Mouse (Mus musculus) thymus, postnatal 10 days (tissue): ENCODE measurements around the gene Gm21083.
"Not testable (repeated sequence)": the region's sequence is repeated elsewhere in the genome, so short reads cannot be mapped to it uniquely, and the experiment has no call there.

ENCODE experiments used
- DNase-seq, 2 experiments: peaks; one replicate each; pipeline ENCODE4 v3.0.0; 2021; ENCODE audit warnings: low spot score in 2 of 2

The Gm21083 gene

DNA sequence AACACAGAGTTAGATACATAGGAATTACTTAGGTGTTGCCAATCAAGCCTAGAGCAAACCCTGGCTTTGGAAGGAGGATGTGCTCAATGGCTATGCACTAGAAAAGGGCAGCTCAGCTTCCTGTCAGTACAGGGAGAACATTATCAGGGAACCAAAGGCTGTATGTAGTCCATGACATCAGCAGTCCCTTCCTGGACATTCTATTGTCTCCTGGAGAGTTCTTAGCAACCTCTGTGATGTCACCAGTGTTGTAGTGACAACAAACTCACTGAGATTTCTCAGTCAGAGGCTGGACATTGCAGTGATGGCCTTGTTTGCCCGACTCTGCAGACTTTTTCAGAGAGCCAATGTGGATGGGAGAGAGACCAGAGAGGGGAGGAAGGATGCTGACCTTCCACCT, at the start of gene Gm21083:
TSS of gene Gm21083 (plus strand) at position 301 of the 400 bp plus-strand sequence.
- not testable (repeated sequence) for DNase-seq

DNA sequence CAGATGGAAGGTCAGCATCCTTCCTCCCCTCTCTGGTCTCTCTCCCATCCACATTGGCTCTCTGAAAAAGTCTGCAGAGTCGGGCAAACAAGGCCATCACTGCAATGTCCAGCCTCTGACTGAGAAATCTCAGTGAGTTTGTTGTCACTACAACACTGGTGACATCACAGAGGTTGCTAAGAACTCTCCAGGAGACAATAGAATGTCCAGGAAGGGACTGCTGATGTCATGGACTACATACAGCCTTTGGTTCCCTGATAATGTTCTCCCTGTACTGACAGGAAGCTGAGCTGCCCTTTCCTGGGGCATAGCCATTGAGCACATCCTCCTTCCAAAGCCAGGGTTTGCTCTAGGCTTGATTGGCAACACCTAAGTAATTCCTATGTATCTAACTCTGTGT, 48.0 kb upstream of the Gm21083 start, which contains the start of gene Gm21190:
TSS of gene Gm21190 (minus strand) at position 101 of the 400 bp plus-strand sequence.
- not testable (repeated sequence) for DNase-seq

DNA sequence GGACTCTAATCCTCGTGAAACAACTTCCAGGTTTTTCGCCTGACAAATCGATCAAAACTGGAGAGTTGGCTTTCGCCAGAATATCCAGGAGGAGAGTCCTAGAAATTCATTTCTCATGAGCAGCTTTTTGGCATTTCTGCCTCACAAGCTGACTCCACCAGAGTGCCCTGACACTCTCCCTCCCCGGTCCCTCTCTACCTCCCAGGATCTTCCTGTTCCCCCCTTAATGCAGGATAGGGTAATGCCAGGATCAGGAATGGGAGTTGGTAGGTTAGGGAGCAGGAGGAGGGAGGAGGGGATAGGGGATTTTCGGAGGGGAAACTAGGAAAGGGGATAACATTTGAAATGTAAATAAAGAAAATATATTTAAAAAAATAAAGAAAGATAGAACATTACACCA, 28.5 kb upstream of the Gm21083 start:
- DNase-seq: not testable (repeated sequence)

DNA sequence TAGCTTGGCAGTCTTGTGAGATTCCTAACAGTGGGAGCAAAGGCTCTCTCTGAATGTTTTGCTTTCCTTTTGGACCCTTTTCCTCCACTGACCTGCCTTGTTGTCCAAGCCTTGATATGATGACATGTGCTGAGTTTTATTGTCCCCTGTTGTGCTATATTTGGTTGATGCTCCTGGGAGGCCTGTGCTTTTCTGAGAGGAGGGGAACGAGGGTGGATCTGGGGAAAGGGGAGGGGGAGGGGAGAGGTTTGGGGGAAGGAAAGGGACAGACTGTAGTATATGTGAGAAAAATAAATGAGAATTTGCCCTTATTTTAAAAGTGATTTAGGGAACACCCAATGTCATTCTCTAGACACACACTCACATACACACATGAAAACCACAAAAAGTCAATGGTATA, 28.0 kb upstream of the Gm21083 start:
- DNase-seq: not testable (repeated sequence)

DNA sequence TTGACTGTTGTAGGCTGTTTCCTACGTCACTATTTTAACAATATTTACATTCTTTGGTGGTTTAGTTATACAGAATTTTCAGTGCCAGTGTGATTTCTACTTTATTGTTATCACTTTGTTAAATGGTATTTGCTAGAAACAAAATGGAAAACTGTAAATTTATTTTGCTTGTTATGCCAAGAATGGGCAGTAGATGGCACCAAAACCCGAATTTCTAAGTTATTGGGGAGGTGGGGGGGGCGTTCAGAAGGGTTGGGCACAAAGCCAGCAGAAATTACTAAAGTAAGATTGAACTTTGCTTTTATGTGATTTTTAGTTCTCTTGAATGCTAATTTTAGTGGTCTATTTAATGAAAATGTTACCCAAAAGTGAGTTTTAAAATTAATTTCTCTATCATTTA, 27.5 kb upstream of the Gm21083 start:
- not testable (repeated sequence) for DNase-seq

GRCm38 (mm10) chr5:15558654-15559053, 18.5 kb upstream of the Gm21083 start:
- not testable (repeated sequence) for DNase-seq

DNA sequence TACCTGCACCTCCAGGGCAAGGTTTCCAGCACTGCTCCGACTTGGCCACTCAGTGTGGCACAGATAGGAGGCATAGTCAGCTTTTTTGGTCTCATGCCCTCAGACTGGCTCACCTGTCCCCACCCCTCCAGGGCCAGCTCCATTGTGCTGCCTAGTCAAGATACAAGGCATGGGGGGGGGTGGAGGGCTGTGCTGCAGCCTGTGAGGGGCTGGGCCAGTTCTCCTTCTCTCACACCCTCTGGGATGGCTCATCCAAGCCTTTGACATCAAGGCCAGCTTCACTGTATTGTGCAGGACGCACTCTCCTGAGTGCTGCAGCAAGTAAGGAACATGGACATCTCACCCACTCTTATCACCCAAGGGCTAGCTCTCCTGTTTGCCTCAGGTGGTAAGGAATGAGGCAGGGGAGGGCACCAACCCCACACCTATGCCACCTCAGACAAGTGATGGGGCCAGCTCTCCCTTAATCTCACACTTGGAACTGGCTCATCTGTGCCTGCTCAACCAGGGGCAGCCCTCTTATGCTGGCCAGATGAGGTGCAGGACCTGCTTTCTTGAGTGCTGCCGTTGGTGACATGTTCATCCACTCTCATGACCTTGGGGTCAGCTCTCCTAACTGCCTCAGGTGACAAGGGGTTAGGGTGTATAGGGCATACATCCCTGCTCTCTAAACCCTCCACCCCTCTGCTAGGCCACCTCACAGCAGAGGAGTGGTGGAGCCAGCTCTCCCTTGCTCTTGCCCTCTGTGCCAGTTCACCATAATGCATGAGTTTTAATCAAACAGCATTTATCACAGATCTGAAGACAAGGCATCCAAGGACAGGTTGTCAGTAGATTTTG, 15.5 kb upstream of the Gm21083 start:
- DNase-seq: not testable (repeated sequence)

DNA sequence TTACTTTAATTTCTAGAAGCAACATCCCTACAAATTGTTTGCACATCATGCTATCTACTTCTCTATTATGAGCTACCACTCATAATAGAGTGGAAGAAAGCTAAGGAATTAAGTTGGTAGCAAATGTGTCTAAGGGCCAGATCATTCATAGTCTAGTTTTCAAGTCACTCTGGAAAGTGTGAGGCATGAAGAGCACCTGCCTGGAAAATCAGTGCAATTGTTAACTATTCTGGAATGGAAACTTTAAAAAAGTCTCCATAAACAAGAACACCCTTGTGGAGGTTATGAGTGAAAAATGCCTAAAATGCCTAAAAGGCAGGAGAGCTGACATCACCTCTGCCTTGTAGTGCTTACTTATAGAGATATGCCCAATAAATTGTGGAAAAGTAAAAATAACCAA, 3.4 kb upstream of the Gm21083 start:
- not testable (repeated sequence) for DNase-seq

GRCm38 (mm10) chr5:15586351-15586750, 9.2 kb downstream of the Gm21083 start:
- DNase-seq: not testable (repeated sequence)

- DNase-seq: not testable (repeated sequence)
These were observed 11.2 kb downstream of the Gm21083 start for GRCm38 (mm10) chr5:15588291-15588690.

DNA sequence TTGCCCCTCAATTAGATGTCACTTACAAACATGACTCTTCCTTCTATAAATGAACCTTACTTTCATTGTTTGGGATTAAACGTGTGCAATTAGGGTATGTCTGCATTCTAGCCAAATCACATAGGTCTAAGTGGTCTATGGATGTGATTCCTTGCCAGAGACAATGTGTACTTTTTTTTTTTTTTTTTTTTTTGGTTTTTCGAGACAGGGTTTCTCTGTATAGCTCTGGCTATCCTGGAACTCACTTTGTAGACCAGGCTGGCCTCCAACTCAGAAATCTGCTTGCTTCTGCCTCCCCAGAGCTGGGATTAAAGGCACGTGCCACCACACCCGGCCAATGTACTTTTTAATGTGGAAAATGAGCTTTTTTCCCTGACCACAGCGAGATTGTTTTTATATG, 13.5 kb downstream of the Gm21083 start:
- DNase-seq: not testable (repeated sequence)

DNA sequence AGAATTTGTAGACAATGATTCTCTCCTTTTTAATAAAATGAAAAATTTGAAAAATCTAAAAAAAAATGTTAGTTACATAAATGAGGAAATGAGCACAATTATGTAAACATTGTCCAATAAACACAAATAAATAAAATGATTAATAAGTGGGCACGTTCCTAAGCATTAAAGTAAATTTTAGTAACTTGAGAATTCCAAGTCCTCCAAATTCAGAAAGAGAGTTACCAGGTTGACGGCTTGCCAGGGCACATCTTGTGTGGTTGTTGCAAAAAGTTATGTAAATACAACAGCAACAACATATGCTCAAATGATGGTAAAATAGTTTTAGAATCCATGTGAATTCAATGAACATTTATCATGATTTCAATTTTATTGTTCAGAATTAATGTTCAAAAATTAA, 14.4 kb downstream of the Gm21083 start:
- not testable (repeated sequence) for DNase-seq

DNA sequence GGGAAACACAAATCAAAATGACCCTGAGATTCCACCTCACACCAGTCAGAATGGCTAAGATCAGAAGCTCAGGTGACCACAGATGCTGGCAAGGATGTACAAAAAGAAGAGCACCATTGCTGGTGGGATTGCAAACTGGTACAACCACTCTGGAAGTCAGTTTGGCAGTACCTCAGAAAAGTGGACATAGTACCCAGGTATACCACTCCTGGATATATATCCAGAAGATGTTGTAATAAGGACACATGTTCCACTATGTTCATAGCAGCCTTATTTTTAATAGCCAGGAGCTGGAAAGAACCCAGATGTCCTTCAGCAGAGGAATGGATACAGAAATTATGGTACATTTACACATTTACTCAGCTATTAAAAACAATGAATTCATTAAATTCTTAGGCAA, 21.7 kb downstream of the Gm21083 start:
- not testable (repeated sequence) for DNase-seq

- not testable (repeated sequence) for DNase-seq
These were observed 23.2 kb downstream of the Gm21083 start for GRCm38 (mm10) chr5:15600342-15600741.

GRCm38 (mm10) chr5:15601481-15601880, 24.3 kb downstream of the Gm21083 start:
- DNase-seq: not testable (repeated sequence)

DNA sequence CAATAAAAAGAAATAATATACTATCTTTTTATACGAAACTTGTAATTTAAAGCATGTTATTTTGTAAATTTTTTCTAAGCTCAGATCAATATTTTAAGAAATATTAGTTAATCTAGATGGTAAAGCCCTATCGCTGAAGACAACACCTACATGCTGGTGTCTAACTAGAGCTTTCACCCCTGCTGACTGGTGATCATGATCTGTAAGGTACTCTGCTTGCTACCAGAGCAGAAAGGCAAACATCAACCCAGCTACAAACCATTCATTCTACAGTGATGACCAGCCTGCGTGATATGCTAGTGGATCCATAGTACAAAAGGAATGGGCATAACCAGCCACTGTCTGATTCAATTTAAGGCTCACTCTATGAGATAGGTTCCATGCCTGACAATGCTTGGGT, 24.8 kb downstream of the Gm21083 start:
- DNase-seq: not testable (repeated sequence)

- DNase-seq: not testable (repeated sequence)
These were observed 25.4 kb downstream of the Gm21083 start for GRCm38 (mm10) chr5:15602424-15602947.

DNA sequence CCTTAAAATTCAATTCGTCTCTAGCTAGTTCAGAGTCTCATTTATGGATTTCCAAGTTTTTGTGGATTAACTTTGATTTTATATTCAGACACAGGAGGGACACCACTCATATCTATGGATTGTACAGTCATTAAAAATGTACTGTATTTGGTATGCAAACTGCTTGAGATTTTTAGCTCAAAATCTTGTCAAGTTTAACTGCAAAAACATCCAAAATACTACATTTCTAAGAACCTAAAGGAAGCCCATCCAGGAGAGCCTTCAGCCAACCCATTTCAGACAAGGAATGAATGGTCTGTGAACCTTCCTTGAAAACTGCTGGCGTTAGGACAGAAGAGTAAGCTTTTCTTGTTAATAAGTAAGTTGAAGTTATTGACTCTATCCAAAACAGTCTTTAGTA, 25.9 kb downstream of the Gm21083 start:
- DNase-seq: not testable (repeated sequence)

- DNase-seq: not testable (repeated sequence)
These were observed 26.5 kb downstream of the Gm21083 start for GRCm38 (mm10) chr5:15603585-15603984.

DNA sequence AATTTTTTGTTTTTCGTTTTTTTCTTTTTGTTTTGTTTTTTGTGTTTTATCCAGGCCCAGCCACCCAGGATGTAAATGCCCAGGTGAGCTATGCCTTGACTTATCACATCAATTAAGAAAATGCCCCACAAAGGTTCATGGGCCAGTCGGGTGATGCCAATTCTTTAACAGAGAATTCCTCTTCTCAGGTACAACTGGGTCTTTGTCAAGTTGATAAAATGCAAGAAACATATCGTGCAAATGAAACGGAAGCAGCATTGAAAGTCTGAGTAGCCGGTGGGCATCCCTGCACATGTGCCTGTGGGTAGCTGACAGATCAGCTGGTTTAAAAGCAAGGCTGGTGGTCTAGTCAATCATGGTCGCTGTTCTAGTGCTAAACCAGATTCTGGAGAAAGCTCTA, 29.5 kb downstream of the Gm21083 start:
- peak; percentile 4 to 13 for DNase-seq

GRCm38 (mm10) chr5:15610695-15611094, 33.6 kb downstream of the Gm21083 start:
- DNase-seq: not testable (repeated sequence)

DNA sequence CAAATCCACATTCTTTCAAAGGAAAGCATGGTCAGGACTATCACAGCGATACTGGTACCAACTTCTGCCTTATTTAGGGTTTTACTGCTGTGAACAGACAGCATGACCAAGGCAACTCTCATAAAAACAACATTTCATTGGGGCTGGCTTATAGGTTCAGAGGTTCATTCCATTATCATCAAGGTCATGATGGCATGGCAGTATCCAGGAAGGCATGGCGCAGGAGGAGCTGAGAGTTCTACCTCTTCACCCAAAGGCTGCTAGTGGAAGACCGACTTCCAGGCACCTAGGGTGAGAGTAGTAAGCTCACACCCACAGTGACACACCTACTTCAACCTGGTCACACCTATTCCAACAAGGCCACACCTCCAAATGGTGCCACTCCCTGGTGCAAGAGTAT, 39.1 kb downstream of the Gm21083 start:
- not testable (repeated sequence) for DNase-seq

DNA sequence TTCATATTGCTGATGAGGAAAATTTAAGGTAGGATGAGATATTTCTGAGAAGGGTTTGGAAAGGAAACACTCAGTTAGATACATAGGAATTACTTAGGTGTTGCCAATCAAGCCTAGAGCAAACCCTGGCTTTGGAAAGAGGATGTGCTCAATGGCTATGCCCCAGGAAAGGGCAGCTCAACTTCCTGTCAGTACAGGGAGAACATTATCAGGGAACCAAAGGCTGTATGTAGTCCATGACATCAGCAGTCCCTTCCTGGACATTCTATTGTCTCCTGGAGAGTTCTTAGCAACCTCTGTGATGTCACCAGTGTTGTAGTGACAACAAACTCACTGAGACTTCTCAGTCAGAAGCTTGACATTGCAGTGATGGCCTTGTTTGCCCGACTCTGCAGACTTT, 41.6 kb downstream of the Gm21083 start, which contains the start of gene Speer4d:
TSS of gene Speer4d (plus strand) at position 301 of the 400 bp plus-strand sequence.
- not testable (repeated sequence) for DNase-seq
